Mouse (Mus musculus) liver, postnatal 0 days (tissue): ENCODE data around the gene Tmem259.

Source experiments
- CTCF ChIP-seq: sonication (generic); IDR thresholded peaks from 2 replicates; pipeline ENCODE4 v1.5.1; 2016; ENCODE audit warnings: antibody characterized with exemption, low read depth
- EP300 ChIP-seq: IDR thresholded peaks from 2 replicates; pipeline ENCODE4 v1.6.1; 2016; ENCODE audit warnings: antibody characterized with exemption, low read depth, mild to moderate bottlenecking

GRCm38 (mm10) chr10:80030191-80030590 is 46.1 kb upstream of the Tmem259 start:
- TF ChIP-seq CTCF = no peak
- no peak for TF ChIP-seq EP300
